Mouse (Mus musculus): Measurements from ENCODE around the gene 4930524B15Rik.

- TF ChIP-seq CTCF (IDR thresholded peaks at IDR 0.05; ENCODE audit: control insufficient read depth, insufficient read depth, insufficient replicate concordance, low read depth, low read length) (no peak), POLR2A (IDR thresholded peaks at IDR 0.05; ENCODE audit: control insufficient read depth, low read depth, low read length) (no peak)
These were observed 61.2 kb downstream of the 4930524B15Rik start for GRCm38 (mm10) chr11:32026634-32027033.
